Mouse (Mus musculus) MEL (cell line): Measurements from ENCODE around the gene 1700021F07Rik.

Source experiments
- ETS1 ChIP-seq: IDR thresholded peaks from 2 replicates; pipeline ENCODE4 v1.6.1; 2012; ENCODE audit warnings: low read depth, mild to moderate bottlenecking, inconsistent platforms, low read length, improper control_type of control experiment, moderate library complexity
- POLR2A ChIP-seq, 2 experiments: IDR thresholded peaks; 2 replicates each; pipeline ENCODE4 v1.6.1; 2011 to 2012; ENCODE audit warnings: low read length in 2 of 2, mild to moderate bottlenecking in 2 of 2, control low read depth in 1 of 2, improper control_type of control experiment in 1 of 2, low read depth in 1 of 2, moderate library complexity in 1 of 2; ENCODE audit not compliant: control insufficient read depth in 1 of 2, insufficient read depth in 1 of 2, poor library complexity in 1 of 2
- SIN3A ChIP-seq: IDR thresholded peaks from 2 replicates; pipeline ENCODE4 v1.6.1; 2012; ENCODE audit warnings: low read length, improper control_type of control experiment, inconsistent platforms
- TAL1 ChIP-seq: IDR thresholded peaks from 2 replicates; pipeline ENCODE4 v1.6.1; 2012; ENCODE audit warnings: mild to moderate bottlenecking, inconsistent platforms, low read length, moderate library complexity, mixed read lengths

DNA sequence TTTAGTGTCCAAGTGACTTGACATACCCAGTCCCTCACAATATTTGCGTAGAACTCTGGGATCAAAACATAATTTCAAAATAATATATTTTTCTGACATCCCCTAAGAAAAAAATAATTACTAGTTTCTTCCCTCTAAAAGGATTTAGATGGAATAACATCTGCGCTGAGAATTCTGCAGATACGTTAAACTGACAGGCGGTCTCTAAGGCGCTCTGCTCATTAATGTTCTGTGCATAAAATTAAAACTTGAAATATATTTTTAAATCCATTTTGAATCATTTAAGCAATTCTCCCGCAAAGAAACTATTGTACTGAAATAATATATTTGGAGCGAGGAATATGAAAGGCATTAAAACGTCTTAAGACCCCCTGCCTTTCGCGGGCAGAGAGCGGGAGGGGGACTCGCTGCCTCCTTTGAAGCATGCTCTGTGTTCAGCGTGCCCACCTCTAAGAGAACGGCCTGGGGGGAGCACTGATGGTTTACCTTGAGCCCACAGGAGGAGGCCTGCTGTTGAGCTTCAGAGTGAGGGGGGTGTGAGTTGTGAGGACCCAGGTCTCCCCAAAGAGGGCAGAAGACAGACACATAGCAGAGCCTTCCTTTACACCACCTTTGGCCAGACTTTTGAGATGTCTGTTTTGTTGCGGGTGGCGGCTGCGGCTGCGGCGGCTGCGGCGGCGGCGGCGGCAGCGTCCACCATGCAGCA lies 6.1 kb upstream of the 1700021F07Rik start:
- TF ChIP-seq POLR2A (IDR thresholded peaks at IDR 0.05; ENCODE audit: control insufficient read depth in 1 of 2, insufficient read depth in 1 of 2, low read depth in 1 of 2, low read length in 2 of 2, poor library complexity in 1 of 2) = no peak
- TF ChIP-seq TAL1 = no peak
- TF ChIP-seq SIN3A = no peak
- TF ChIP-seq ETS1 = no peak
